Mouse (Mus musculus) sigmoid colon, adult 10 weeks (tissue): ENCODE data around the gene Elovl7. TPM values are rescaled to one million over a fixed set of nuclear protein-coding genes. Genes with fewer than 3 reads are reported as not detected.

Experiments used
- polyA plus RNA-seq: library from polyadenylated mRNA; stranded (reverse); fragments of 350-450 nt; fragmentation: Illumina TruSeq; extraction: RNeasy Lipid Tissue Mini Kit (QIAGEN cat#74804); gene quantifications from one replicate; pipeline ENCODE4 v1.2.3, GENCODE M21; 2014; ENCODE audit warnings: low read depth, low replicate concordance

The Elovl7 gene
- 173 TPM for polyA plus RNA-seq

DNA sequence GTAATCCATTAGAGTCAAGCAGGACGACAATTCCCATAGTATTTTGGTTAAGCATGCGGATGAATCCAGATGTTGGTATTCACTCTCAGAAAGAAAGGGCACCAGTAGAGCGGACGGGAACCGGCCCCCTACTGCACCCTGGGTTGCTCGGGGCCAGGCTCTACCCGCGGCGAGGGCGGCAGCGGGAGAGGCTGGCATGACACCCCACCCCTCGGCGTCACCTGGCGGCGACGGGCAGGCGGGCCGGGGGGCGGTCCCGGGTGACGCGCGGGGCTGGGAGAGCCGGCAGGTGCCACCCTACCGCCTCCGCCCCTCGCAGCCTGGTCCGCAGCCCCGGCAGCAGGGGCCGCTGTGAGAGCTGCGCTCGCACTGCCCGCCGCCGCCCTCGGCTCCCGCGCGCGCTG lies at the start of gene Elovl7:
TSS of gene Elovl7 (plus strand) at position 324 of the 404 bp plus-strand sequence.

DNA sequence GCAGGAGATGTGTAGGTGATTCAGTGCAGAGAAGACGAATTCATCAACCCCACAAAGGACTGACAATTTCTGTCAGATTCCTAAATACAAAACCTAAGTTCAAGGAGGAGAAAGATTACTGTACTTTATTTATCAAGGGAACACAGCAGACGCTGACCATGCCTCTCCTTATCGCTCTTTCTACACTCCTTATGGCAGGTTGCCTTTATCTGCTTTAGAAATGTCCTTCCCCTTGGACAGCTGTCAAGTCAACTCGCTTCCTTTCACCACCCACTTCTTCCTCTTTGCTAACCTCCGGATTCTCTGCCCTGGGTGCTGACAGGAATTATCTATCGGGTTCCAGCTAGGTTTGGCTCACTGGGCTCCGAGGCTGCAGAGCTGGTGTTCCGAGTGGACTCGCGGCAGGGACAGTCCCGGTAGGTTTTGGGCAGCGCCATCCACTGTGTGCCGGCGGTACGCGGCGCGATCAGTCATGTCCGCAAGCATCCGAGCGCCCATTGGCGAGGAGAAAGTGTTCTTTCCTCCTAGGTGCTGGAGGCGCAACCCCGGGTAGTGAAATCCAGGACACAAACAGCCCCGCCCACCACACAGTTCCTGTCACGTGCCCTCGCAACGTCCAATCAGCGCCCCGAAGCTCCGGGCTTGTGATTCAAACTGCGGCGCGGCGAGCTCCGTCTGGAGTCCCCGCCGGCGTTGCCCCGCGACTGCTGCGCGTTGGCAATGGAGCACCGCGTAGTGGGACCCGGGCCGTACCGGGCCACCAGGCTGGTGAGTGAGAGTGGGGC lies 101.7 kb downstream of the Elovl7 start, which contains the start of gene Depdc1b:
TSS of gene Depdc1b (plus strand) at position 631 of the 785 bp plus-strand sequence.

Other genes with a start within 250 kb of the Elovl7 start
- gene Smim15, start 170.0 kb upstream of the Elovl7 start, polyA plus RNA-seq: 394 TPM
- 80.3 TPM for gene Ndufaf2, start 55.8 kb upstream of the Elovl7 start, polyA plus RNA-seq
- gene Ercc8, start 55.7 kb upstream of the Elovl7 start, polyA plus RNA-seq: 5.3 TPM
- gene Depdc1b, start 101.9 kb downstream of the Elovl7 start, polyA plus RNA-seq: 0.82 TPM
- gene Pde4d, start 235.5 kb downstream of the Elovl7 start, polyA plus RNA-seq: 12.3 TPM